Mouse (Mus musculus) urinary bladder, adult 18-20 months (tissue): Measurements from ENCODE around the gene Lsm5.
A peak's percentile ranks its signal among the peaks of the same experiment; 100 is the strongest.

Experiments used
- DNase-seq, 2 experiments: peaks; one replicate each; pipeline ENCODE4 v3.0.0; 2022; ENCODE audit warnings: low spot score in 2 of 2, mixed read lengths in 2 of 2

Lsm5 gene

GRCm38 (mm10) chr6:56703931-56704900 lies at the start of gene Lsm5:
Gene Lsm5, minus strand, starts transcription at chr6:56704710.
- peak; percentile 77 to 86 for DNase-seq

GRCm38 (mm10) chr6:56753719-56754118 lies 49.2 kb upstream of the Lsm5 start:
- DNase-seq, result no peak

- no peak for DNase-seq
These were observed 41.5 kb upstream of the Lsm5 start for GRCm38 (mm10) chr6:56745950-56746543.

- no peak for DNase-seq
These were observed 28.0 kb upstream of the Lsm5 start for GRCm38 (mm10) chr6:56732545-56732944.

- no peak for DNase-seq
These were observed 16.4 kb upstream of the Lsm5 start for GRCm38 (mm10) chr6:56720877-56721276.

GRCm38 (mm10) chr6:56719071-56719470 lies 14.6 kb upstream of the Lsm5 start:
- DNase-seq, result no peak

- no peak for DNase-seq
These were observed 10.8 kb upstream of the Lsm5 start for GRCm38 (mm10) chr6:56715270-56715666.

- peak; percentile 97 to 99 for DNase-seq
These were observed 10.2 kb upstream of the Lsm5 start, which contains the start of gene Avl9 for GRCm38 (mm10) chr6:56714574-56715269. Gene Avl9, plus strand, starts transcription at chr6:56714899.

GRCm38 (mm10) chr6:56714186-56714573 lies 9.7 kb upstream of the Lsm5 start:
- no peak for DNase-seq

- DNase-seq, result no peak
These were observed 12.1 kb downstream of the Lsm5 start for GRCm38 (mm10) chr6:56692445-56692844.

- DNase-seq, result peak; percentile 11 to 35
These were observed 13.3 kb downstream of the Lsm5 start for GRCm38 (mm10) chr6:56691205-56691604.

GRCm38 (mm10) chr6:56688238-56688637 lies 16.3 kb downstream of the Lsm5 start:
- no peak for DNase-seq

- DNase-seq, result no peak
These were observed 40.1 kb downstream of the Lsm5 start for GRCm38 (mm10) chr6:56664410-56664809.

- DNase-seq, result no peak
These were observed 49.1 kb downstream of the Lsm5 start for GRCm38 (mm10) chr6:56655393-56655792.

GRCm38 (mm10) chr6:56652121-56652592 lies 52.4 kb downstream of the Lsm5 start:
- DNase-seq, result no peak
